Mouse (Mus musculus) embryonic fibroblast, embryonic 13.5 days (primary cell): Measurements from ENCODE around the gene Grin2a. TPM values are rescaled to one million over a fixed set of nuclear protein-coding genes. Genes with fewer than 3 reads are reported as not detected.

Experiments
- H3K27ac ChIP-seq: 2 replicates; pipeline ENCODE4 v1.5.1; 2012; ENCODE audit warnings: low read length, control low read depth, inconsistent platforms; ENCODE audit not compliant: insufficient read depth
- H3K4me1 ChIP-seq: 2 replicates; pipeline ENCODE4 v1.6.1; 2011; ENCODE audit warnings: low read length; ENCODE audit not compliant: control insufficient read depth, insufficient read depth
- H3K4me3 ChIP-seq: 2 replicates; pipeline ENCODE4 v1.5.1; 2011; ENCODE audit warnings: mild to moderate bottlenecking, control low read depth, low read length; ENCODE audit not compliant: insufficient read depth
- CTCF ChIP-seq: IDR thresholded peaks from 2 replicates; pipeline ENCODE4 v1.5.1; 2011; ENCODE audit warnings: mild to moderate bottlenecking, control low read depth, low read length, moderate library complexity, borderline replicate concordance; ENCODE audit not compliant: insufficient read depth
- POLR2A ChIP-seq: IDR thresholded peaks from 2 replicates; pipeline ENCODE4 v1.6.1; 2011; ENCODE audit warnings: low read depth, mild to moderate bottlenecking, control low read depth, low read length, moderate library complexity
- polyA plus RNA-seq: library from polyadenylated mRNA; stranded (reverse); fragments of >200 nt; gene quantifications from 2 replicates; pipeline ENCODE4 v1.2.4, GENCODE M21; 2011; ENCODE audit warnings: low read depth; ENCODE audit not compliant: missing spikeins, insufficient read length

Grin2a gene
- polyA plus RNA-seq, 1 experiment = 0.11 TPM

- no peaks in the 10 kb centered on the region for H3K4me1 ChIP-seq
- H3K4me3 ChIP-seq = no peak overlapping the region
- no peak overlapping the region for H3K27ac ChIP-seq
- TF ChIP-seq CTCF = no peak
- no peak for TF ChIP-seq POLR2A
Observed at GRCm38 (mm10) chr16:9940716-9941115, 54.6 kb downstream of the Grin2a start.

- Histone ChIP-seq H3K4me1 (no peaks in the 10 kb centered on the region), H3K27ac (no peak overlapping the region), H3K4me3 (no peak overlapping the region)
- TF ChIP-seq POLR2A (no peak), CTCF (no peak)
Observed at GRCm38 (mm10) chr16:9910672-9911071, 84.7 kb downstream of the Grin2a start.

- TF ChIP-seq POLR2A (no peak), CTCF (no peak)
- H3K27ac ChIP-seq = no peak overlapping the region
- H3K4me3 ChIP-seq = no peak overlapping the region
- no peaks in the 10 kb centered on the region for H3K4me1 ChIP-seq
Observed at GRCm38 (mm10) chr16:9909225-9909624, 86.1 kb downstream of the Grin2a start.

DNA sequence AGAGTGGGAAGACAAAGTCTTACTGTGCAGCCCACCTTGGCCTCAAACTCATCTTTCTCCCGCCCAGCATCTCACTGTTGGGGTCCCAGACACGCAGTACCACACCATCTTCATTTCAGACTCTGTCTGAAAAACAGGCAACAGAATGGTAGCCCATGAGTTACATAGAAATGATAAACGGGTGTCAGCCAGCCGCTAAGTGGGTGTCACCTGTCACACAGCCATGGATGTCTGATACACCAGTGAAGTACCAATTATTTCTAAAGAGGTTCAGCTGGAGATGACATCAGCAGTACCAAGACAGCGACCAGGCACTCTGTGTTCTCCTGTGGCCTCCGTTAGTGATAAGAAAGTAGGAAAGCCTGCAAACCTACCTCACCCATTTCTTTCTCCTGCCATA lies 90.9 kb downstream of the Grin2a start:
- H3K27ac ChIP-seq = no peak overlapping the region
- TF ChIP-seq CTCF = no peak
- no peak for TF ChIP-seq POLR2A
- no peaks in the 10 kb centered on the region for H3K4me1 ChIP-seq
- H3K4me3 ChIP-seq = no peak overlapping the region

DNA sequence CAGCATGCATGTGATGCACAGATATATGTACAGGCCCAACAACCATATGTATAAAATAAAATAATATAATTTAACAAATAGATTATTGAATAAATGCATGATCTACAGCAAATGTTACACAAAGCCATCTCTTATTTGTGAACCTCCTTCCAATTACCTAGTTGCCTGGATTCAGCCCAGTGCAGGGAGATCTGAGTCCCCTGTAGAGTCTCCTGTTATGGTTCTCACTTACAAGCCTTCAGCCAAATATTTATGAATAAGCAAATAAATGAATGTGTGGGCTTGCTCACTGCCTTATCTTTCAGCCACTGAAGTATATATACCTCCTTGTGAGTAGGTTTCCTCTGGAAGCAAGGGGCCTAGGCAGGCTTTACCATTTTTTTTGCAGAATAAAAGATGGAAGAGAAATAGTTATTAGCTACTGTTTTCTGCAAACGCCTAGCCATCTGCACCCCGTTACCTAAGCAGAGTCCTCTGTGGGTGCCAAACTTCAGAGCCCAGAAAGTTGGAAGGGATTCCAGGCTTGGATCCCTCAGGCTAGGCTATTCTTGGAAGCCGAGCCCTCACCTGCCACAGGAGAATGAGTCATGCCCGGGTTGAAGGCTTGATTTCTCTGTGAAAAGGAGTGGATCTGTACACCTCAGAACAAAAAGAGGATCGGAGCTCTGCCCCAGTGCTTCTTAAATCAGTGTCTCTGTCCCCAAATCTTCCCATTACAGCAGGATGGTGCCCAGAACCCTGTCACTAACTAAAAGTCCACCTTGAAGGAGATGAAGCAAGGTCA lies 92.5 kb downstream of the Grin2a start:
- no peak for TF ChIP-seq CTCF
- TF ChIP-seq POLR2A = no peak
- H3K4me3 ChIP-seq = no peak overlapping the region
- no peak overlapping the region for H3K27ac ChIP-seq
- no peaks in the 10 kb centered on the region for H3K4me1 ChIP-seq

GRCm38 (mm10) chr16:9901433-9901832 lies 93.9 kb downstream of the Grin2a start:
- Histone ChIP-seq H3K4me1 (no peaks in the 10 kb centered on the region), H3K4me3 (no peak overlapping the region), H3K27ac (no peak overlapping the region)
- no peak for TF ChIP-seq POLR2A
- no peak for TF ChIP-seq CTCF

DNA sequence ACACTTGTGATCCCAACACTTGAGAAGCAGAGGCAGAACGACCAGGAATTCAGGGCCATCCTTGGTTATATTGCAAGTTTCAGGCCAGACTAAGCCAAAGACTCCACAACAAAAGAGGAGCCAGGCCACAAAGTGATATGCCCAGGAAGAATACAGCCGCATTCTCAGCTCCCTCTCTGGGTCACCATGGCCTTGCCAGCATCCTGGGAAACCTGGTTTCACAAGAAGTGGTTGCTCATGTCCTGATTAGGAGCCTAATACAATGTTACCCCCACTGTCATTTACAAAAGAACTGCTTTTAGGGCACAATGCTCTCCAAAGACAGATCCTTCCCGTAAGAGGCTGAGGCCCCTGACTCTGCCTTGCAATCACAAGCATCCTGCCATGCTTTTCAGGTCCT lies 94.4 kb downstream of the Grin2a start:
- TF ChIP-seq POLR2A (no peak), CTCF (no peak)
- H3K4me3 ChIP-seq = no peak overlapping the region
- no peaks in the 10 kb centered on the region for H3K4me1 ChIP-seq
- H3K27ac ChIP-seq = no peak overlapping the region

- H3K27ac ChIP-seq = no peak overlapping the region
- H3K4me1 ChIP-seq = no peaks in the 10 kb centered on the region
- no peak for TF ChIP-seq CTCF
- TF ChIP-seq POLR2A = no peak
- no peak overlapping the region for H3K4me3 ChIP-seq
Observed at GRCm38 (mm10) chr16:9900196-9900595, 95.2 kb downstream of the Grin2a start.

- Histone ChIP-seq H3K4me3 (no peak overlapping the region), H3K4me1 (no peaks in the 10 kb centered on the region), H3K27ac (no peak overlapping the region)
- TF ChIP-seq CTCF = no peak
Observed at GRCm38 (mm10) chr16:9899176-9899575, 96.2 kb downstream of the Grin2a start.

DNA sequence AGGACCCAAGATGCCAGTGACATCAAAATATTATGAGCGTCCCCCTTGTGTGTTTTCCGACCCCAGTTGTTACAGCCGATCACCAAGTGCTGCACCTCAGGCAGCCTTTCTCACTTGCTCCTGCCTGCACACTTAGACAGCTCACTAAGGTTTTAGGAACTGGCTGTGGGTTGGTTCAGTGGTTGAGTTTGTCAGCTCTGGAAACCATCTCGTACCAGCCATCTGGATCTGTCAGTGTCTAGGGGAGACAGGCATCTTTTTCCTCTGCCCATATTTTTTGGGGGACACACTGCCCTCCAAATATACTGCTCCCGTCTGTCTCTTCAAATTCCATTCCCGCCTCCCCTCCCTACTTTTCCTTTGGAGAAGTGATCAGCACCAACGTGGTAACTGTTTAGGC lies 99.8 kb downstream of the Grin2a start:
- H3K27ac ChIP-seq = no peak overlapping the region
- TF ChIP-seq CTCF = no peak
- no peak for TF ChIP-seq POLR2A

DNA sequence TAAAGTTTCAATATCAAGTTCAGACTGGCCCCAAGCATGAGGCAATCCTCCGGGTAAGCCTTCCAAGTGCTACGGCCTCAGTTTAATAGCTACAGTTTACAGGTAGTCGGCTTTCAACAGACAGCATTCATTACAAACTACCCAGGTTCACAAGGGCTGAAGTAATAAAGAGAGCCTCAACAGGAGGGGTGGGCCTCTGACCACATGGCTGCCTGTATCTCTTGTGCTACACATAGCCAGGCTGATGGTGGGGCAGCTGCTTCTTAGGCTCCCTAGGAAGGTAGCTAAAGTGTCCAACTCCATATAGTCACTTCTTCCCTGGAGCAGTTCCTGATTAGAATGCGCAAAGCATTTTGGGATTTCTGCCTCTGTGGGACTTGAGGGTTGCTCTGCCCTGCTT lies 109.2 kb downstream of the Grin2a start:
- no peak overlapping the region for H3K27ac ChIP-seq
- no peak overlapping the region for H3K4me3 ChIP-seq
- no peaks in the 10 kb centered on the region for H3K4me1 ChIP-seq
- TF ChIP-seq CTCF (no peak), POLR2A (no peak)

More for the DNA sequence above, 99.8 kb downstream of the Grin2a start:
- Histone ChIP-seq H3K4me1 (no peaks in the 10 kb centered on the region), H3K4me3 (no peak overlapping the region)
